Mouse (Mus musculus) stomach, embryonic 15.5 days (tissue): ENCODE data around the gene Nsg1. TPM values are rescaled to one million over a fixed set of nuclear protein-coding genes. Genes with fewer than 3 reads are reported as not detected.
A peak's percentile ranks its signal among the peaks of the same experiment; 100 is the strongest.

ENCODE experiments used
- ATAC-seq: fragments of 200-750 bp; cut with Nextera tagmentation; 2 replicates; pipeline ENCODE4 v1.8.0; 2017; ENCODE audit warnings: low read depth, moderate number of reproducible peaks, moderate TSS enrichment; ENCODE audit not compliant: insufficient read depth, low FRiP score
- H3K27ac ChIP-seq: fragments of 300-500 bp; sonication (generic); 2 replicates; pipeline ENCODE4 v1.5.1; 2015; ENCODE audit warnings: mild to moderate bottlenecking, inconsistent platforms
- H3K27me3 ChIP-seq: fragments of 300-500 bp; sonication (generic); replicated peaks from 2 replicates; pipeline ENCODE4 v1.6.1; 2015; ENCODE audit warnings: inconsistent platforms
- H3K36me3 ChIP-seq: fragments of 300-500 bp; sonication (generic); 2 replicates; pipeline ENCODE4 v1.6.1; 2015; ENCODE audit warnings: inconsistent platforms
- H3K4me1 ChIP-seq: fragments of 300-500 bp; sonication (generic); 2 replicates; pipeline ENCODE4 v1.6.1; 2015; ENCODE audit warnings: inconsistent platforms
- H3K4me2 ChIP-seq: fragments of 300-500 bp; sonication (generic); 2 replicates; pipeline ENCODE4 v1.6.1; 2015; ENCODE audit warnings: mild to moderate bottlenecking, inconsistent platforms
- H3K4me3 ChIP-seq: fragments of 300-500 bp; sonication (generic); replicated peaks from 2 replicates; pipeline ENCODE4 v1.5.1; 2015; ENCODE audit warnings: inconsistent platforms
- H3K9ac ChIP-seq: fragments of 300-500 bp; sonication (generic); 2 replicates; pipeline ENCODE4 v1.6.1; 2015; ENCODE audit warnings: inconsistent platforms
- H3K9me3 ChIP-seq: fragments of 300-500 bp; sonication (generic); 2 replicates; pipeline ENCODE4 v1.6.1; 2016; ENCODE audit warnings: inconsistent platforms
- WGBS: fragments of 180-500 bp; shearing (Covaris S2); methylation state at CpG from one replicate; pipeline ENCODE4 v1.1.7; 2015; 5-methylcytosine and 5-hydroxymethylcytosine counted together
- polyA plus RNA-seq: library from polyadenylated mRNA; unstranded; fragments of >200 nt; fragmentation: Nextera tagmentation; extraction: Ambion mirVana; gene quantifications from 2 replicates; pipeline ENCODE4 v1.2.1, GENCODE M21; 2015

Gene Nsg1
- 55.4 and 65.7 TPM in 2 replicates for polyA plus RNA-seq

DNA sequence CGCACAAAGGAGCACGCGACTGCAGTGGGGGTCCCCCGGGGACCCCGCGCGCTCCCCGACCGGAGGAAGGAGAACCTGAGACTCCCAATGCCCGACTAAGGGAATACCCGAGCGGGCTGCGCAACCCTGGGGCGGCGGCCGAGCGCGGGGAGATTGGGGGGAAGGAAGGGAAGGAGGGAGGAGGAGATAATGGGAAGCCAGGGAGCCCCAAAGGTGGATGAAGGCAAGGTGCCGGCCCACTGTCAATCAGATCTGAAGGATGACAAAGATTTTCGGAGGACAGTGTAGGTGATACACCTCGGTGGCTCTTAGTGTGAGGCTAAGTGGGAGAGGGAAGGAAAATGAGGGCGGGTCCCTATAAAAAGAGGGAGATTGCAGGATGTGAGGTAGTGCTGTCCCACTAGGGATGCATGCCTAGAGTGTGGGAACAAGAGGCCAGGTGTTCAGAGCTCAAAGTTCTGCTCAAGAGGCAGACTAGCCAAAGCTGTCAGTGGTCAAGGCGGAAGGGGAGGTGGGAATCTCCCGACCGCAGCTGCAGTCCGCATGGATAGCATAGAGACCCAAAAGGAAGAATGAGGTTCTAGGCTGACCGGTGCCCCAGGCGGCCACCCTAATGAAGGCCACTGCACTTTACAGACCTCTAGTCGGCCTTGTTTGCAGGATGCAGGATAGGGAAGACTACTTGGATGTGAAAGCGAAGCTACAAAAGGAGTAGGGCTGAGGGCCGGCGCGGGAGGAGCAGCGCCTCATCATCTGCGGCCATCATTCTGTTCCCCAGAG lies at the start of gene Nsg1:
TSS of gene Nsg1 (minus strand) at position 274 of the 780 bp plus-strand sequence.
- Histone ChIP-seq H3K36me3 (peaks cover 3% of the 10 kb centered on the region; the same call in 1 of the 2 replicates), H3K4me1 (0 out of 2 replicates have a peak, but pooled peaks cover 9% of the 10 kb centered on the region), H3K27ac (no peak within 1 kb of the TSS), H3K9me3 (no peaks in the 10 kb centered on the region), H3K4me2 (peak within 1 kb of the TSS; percentile 92), H3K4me3 (peak within 1 kb of the TSS; percentile 73), H3K27me3 (peaks cover 20% of the 10 kb centered on the region; the same call in 1 of the 2 replicates), H3K9ac (peak within 1 kb of the TSS; percentile 55)
- ATAC-seq = peak; percentile 8; the same call in 1 of the 2 replicates
- 10% methylated on average over 35 of the region's 35 CpGs for WGBS

DNA sequence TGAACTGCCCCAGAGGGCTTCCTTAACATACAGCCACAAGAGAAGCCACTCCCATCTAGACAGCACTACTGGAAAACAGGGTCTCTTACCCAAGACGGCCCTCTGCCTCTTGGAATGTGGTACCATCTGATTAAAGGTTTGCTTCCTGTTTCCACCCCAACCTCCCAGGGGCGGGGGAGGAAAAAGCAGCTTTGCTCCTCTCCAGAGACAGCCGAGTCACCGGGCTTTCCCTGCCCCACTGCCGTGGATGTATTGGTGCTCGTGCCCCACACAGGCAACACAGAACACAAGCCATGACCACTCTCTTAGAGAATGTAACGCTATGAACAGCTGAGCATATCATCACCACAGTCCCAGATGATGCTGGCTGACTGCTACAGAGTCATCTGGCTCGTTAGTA lies 49.3 kb upstream of the Nsg1 start:
- no peaks in the 10 kb centered on the region for H3K27me3 ChIP-seq
- no peaks in the 10 kb centered on the region for H3K4me1 ChIP-seq
- H3K4me2 ChIP-seq = no peak overlapping the region
- H3K36me3 ChIP-seq = peaks cover 30% of the 10 kb centered on the region
- H3K4me3 ChIP-seq = no peak overlapping the region
- no peak overlapping the region for H3K27ac ChIP-seq
- H3K9ac ChIP-seq = no peak overlapping the region
- no peak for ATAC-seq
- no peaks in the 10 kb centered on the region for H3K9me3 ChIP-seq
- WGBS = 68% methylated on average over 8 of the region's 8 CpGs

DNA sequence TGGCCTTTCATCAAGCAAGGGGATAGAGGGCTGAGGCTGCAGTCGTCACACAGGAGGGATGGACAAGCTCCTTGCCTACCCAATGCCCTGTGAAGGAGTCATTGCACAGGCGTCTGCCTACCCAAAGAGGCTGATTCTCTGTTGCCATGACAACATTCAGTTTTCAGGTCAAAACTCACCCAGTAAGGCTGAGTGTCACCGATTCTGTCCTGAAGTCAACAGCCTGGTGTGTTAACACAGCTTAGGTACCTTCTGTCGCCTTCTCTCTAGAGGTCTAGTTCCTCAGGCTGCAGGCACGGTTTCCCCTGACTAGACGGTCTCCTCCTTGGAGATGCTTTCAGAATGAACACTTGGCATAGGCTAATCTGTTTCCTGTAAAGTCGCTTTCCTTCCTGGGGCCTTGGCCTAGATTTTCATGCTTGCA lies 45.6 kb upstream of the Nsg1 start:
- Histone ChIP-seq H3K4me3 (no peak overlapping the region), H3K4me2 (no peak overlapping the region), H3K9me3 (no peaks in the 10 kb centered on the region), H3K9ac (no peak overlapping the region), H3K27ac (no peak overlapping the region), H3K36me3 (peaks cover 30% of the 10 kb centered on the region), H3K27me3 (no peaks in the 10 kb centered on the region), H3K4me1 (no peaks in the 10 kb centered on the region)
- 81% methylated on average over 7 of the region's 7 CpGs for WGBS
- no peak for ATAC-seq

GRCm38 (mm10) chr5:38199686-38200085 lies 40.0 kb upstream of the Nsg1 start:
- ATAC-seq = no peak
- H3K9me3 ChIP-seq = no peaks in the 10 kb centered on the region
- H3K27me3 ChIP-seq = no peaks in the 10 kb centered on the region
- no peak overlapping the region for H3K4me3 ChIP-seq
- no peak overlapping the region for H3K9ac ChIP-seq
- H3K4me2 ChIP-seq = no peak overlapping the region
- no peak overlapping the region for H3K27ac ChIP-seq
- peaks cover 28% of the 10 kb centered on the region for H3K36me3 ChIP-seq
- no peaks in the 10 kb centered on the region for H3K4me1 ChIP-seq
- WGBS = 97% methylated on average over 2 of the region's 2 CpGs

GRCm38 (mm10) chr5:38197482-38197823 lies 37.7 kb upstream of the Nsg1 start:
- peak; percentile 50; the same call in 1 of the 2 replicates for ATAC-seq
- peaks cover 8% of the 10 kb centered on the region; the same call in 1 of the 2 replicates for H3K36me3 ChIP-seq
- WGBS = 16% methylated on average over 7 of the region's 7 CpGs
- no peaks in the 10 kb centered on the region for H3K27me3 ChIP-seq
- no peak overlapping the region for H3K27ac ChIP-seq
- H3K4me1 ChIP-seq = no peaks in the 10 kb centered on the region
- H3K4me3 ChIP-seq = no peak overlapping the region
- no peak overlapping the region for H3K4me2 ChIP-seq
- H3K9ac ChIP-seq = no peak overlapping the region
- H3K9me3 ChIP-seq = no peaks in the 10 kb centered on the region

GRCm38 (mm10) chr5:38196821-38197481 lies 37.2 kb upstream of the Nsg1 start:
- H3K9me3 ChIP-seq = no peaks in the 10 kb centered on the region
- H3K4me1 ChIP-seq = no peaks in the 10 kb centered on the region
- 69% methylated on average over 5 of the region's 5 CpGs for WGBS
- no peaks in the 10 kb centered on the region for H3K27me3 ChIP-seq
- H3K9ac ChIP-seq = no peak overlapping the region
- H3K4me3 ChIP-seq = no peak overlapping the region
- ATAC-seq = no peak
- no peak overlapping the region for H3K27ac ChIP-seq
- no peak overlapping the region for H3K4me2 ChIP-seq
- H3K36me3 ChIP-seq = peaks cover 8% of the 10 kb centered on the region; the same call in 1 of the 2 replicates

DNA sequence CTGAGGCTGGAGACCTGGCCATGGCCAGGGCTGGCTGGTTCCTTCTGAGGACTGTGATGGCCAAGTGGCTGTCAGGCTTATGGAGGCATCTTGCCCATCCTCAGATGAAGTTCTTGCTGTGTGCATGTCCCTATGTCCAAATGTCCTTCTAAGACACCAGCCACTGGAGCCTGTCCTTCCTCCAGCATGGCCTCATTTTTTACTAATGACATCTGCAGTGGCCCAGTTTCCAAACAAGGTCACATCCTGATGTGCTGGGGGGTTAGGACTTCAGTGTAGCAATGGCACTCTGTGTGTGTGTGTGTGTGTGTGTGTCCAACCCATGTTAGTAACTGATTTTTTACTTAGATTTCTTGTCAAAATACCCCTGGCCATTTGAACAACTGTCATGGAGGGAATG lies 36.2 kb upstream of the Nsg1 start:
- Histone ChIP-seq H3K9me3 (no peaks in the 10 kb centered on the region), H3K4me2 (no peak overlapping the region), H3K36me3 (peaks cover 6% of the 10 kb centered on the region; the same call in 1 of the 2 replicates), H3K4me3 (no peak overlapping the region), H3K4me1 (no peaks in the 10 kb centered on the region), H3K27me3 (no peaks in the 10 kb centered on the region), H3K27ac (no peak overlapping the region), H3K9ac (no peak overlapping the region)
- ATAC-seq = no peak

GRCm38 (mm10) chr5:38194946-38195345 lies 35.2 kb upstream of the Nsg1 start:
- Histone ChIP-seq H3K4me2 (no peak overlapping the region), H3K4me1 (no peaks in the 10 kb centered on the region), H3K9ac (no peak overlapping the region), H3K27ac (no peak overlapping the region), H3K27me3 (no peaks in the 10 kb centered on the region), H3K36me3 (peaks cover 2% of the 10 kb centered on the region; the same call in 1 of the 2 replicates), H3K4me3 (no peak overlapping the region), H3K9me3 (no peaks in the 10 kb centered on the region)
- 26% methylated on average over 2 of the region's 2 CpGs for WGBS
- no peak for ATAC-seq

GRCm38 (mm10) chr5:38190907-38191306 lies 31.2 kb upstream of the Nsg1 start:
- Histone ChIP-seq H3K4me1 (no peaks in the 10 kb centered on the region), H3K36me3 (no peaks in the 10 kb centered on the region), H3K9me3 (no peaks in the 10 kb centered on the region), H3K27ac (no peak overlapping the region), H3K4me3 (no peak overlapping the region), H3K9ac (no peak overlapping the region), H3K4me2 (no peak overlapping the region), H3K27me3 (no peaks in the 10 kb centered on the region)
- ATAC-seq = no peak
- WGBS = 93% methylated on average over 3 of the region's 3 CpGs

- Histone ChIP-seq H3K27me3 (no peaks in the 10 kb centered on the region), H3K4me2 (no peak overlapping the region), H3K27ac (no peak overlapping the region), H3K4me3 (no peak overlapping the region), H3K36me3 (no peaks in the 10 kb centered on the region), H3K4me1 (no peaks in the 10 kb centered on the region), H3K9ac (no peak overlapping the region), H3K9me3 (no peaks in the 10 kb centered on the region)
- no peak for ATAC-seq
- 87% methylated on average over 2 of the region's 2 CpGs for WGBS
These were observed 27.3 kb upstream of the Nsg1 start for GRCm38 (mm10) chr5:38187006-38187405.

DNA sequence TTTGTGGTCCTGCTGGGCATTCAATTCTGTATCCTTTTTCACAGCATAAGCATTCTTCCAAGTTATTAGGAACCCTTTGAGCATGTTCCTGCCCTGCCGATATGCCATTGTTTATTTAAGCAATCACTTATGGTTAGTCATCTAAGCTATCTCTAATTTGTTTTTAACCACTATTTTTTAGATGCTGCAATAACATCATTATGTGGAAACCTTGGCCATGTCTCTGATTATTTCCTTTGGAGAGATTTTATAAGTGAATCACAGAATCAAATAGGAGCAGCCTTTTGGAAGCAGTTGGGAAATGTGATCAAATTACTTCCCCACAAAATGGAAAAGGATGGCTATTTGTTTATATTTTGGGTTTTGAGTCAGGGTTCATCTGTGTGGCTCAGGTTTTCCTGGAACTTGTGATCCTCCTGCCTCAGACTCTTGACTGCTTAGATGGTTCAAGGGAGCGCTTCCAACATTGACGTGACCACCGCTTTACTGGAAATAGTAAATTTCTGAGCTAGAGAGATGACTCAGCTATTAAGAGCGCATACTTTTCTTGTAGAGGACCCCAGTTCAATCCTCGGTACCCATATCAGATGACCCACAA lies 25.1 kb upstream of the Nsg1 start:
- H3K4me2 ChIP-seq = no peak overlapping the region
- no peaks in the 10 kb centered on the region for H3K27me3 ChIP-seq
- H3K9me3 ChIP-seq = no peaks in the 10 kb centered on the region
- H3K9ac ChIP-seq = no peak overlapping the region
- 77% methylated on average over 6 of the region's 6 CpGs for WGBS
- H3K4me3 ChIP-seq = no peak overlapping the region
- no peaks in the 10 kb centered on the region for H3K36me3 ChIP-seq
- H3K4me1 ChIP-seq = no peaks in the 10 kb centered on the region
- H3K27ac ChIP-seq = no peak overlapping the region
- no peak for ATAC-seq
